Mouse (Mus musculus) neural tube, embryonic 12.5 days (tissue): ENCODE results near the gene Jaml. TPM values are rescaled to one million over a fixed set of nuclear protein-coding genes. Genes with fewer than 3 reads are reported as not detected.

Experiments
- ATAC-seq: fragments of 200-750 bp; cut with Nextera tagmentation; 2 replicates; pipeline ENCODE4 v1.8.0; 2017; ENCODE audit warnings: low read depth, mild to moderate bottlenecking, moderate TSS enrichment, moderate library complexity; ENCODE audit not compliant: low FRiP score
- H3K27ac ChIP-seq: fragments of 300-500 bp; sonication (generic); 2 replicates; pipeline ENCODE4 v1.5.1; 2016
- H3K27me3 ChIP-seq: fragments of 300-500 bp; sonication (generic); replicated peaks from 2 replicates; pipeline ENCODE4 v1.6.1; 2016; ENCODE audit warnings: mild to moderate bottlenecking
- H3K36me3 ChIP-seq: fragments of 300-500 bp; sonication (generic); 2 replicates; pipeline ENCODE4 v1.6.1; 2016; ENCODE audit warnings: mild to moderate bottlenecking
- H3K4me1 ChIP-seq: fragments of 300-500 bp; sonication (generic); 2 replicates; pipeline ENCODE4 v1.6.1; 2016
- H3K4me2 ChIP-seq: fragments of 300-500 bp; sonication (generic); replicated peaks from 2 replicates; pipeline ENCODE4 v1.6.1; 2016; ENCODE audit warnings: mild to moderate bottlenecking
- H3K4me3 ChIP-seq: fragments of 300-500 bp; sonication (generic); 2 replicates; pipeline ENCODE4 v1.5.1; 2016
- H3K9ac ChIP-seq: fragments of 300-500 bp; sonication (generic); 2 replicates; pipeline ENCODE4 v1.6.1; 2016; ENCODE audit warnings: mild to moderate bottlenecking
- H3K9me3 ChIP-seq: fragments of 300-500 bp; sonication (generic); 2 replicates; pipeline ENCODE4 v1.6.1; 2016; ENCODE audit warnings: mild to moderate bottlenecking
- WGBS: fragments of 180-500 bp; shearing (Covaris S2); methylation state at CpG from one replicate; pipeline ENCODE4 v1.1.7; 2016; 5-methylcytosine and 5-hydroxymethylcytosine counted together
- polyA plus RNA-seq: library from polyadenylated mRNA; unstranded; fragments of >200 nt; fragmentation: Nextera tagmentation; extraction: Ambion mirVana; gene quantifications from 2 replicates; pipeline ENCODE4 v1.2.1, GENCODE M21; 2016

Gene Jaml
- polyA plus RNA-seq, 1 experiment from 2014 or later: 0.10 TPM

- H3K4me1 ChIP-seq: no peaks in the 10 kb centered on the region
- no peaks in the 10 kb centered on the region for H3K36me3 ChIP-seq
- H3K27me3 ChIP-seq: no peaks in the 10 kb centered on the region
- H3K9me3 ChIP-seq: no peaks in the 10 kb centered on the region
- no peak overlapping the region for H3K9ac ChIP-seq
- 82% methylated on average over 12 of the region's 12 CpGs for WGBS
- no peak overlapping the region for H3K4me3 ChIP-seq
- H3K4me2 ChIP-seq: no peak overlapping the region
- no peak overlapping the region for H3K27ac ChIP-seq
- ATAC-seq: no peak
These were observed 7.0 kb downstream of the Jaml start for GRCm38 (mm10) chr9:45085741-45086690.

GRCm38 (mm10) chr9:45088040-45088439 lies 9.1 kb downstream of the Jaml start:
- Histone ChIP-seq H3K9ac (no peak overlapping the region), H3K27me3 (no peaks in the 10 kb centered on the region), H3K4me1 (no peaks in the 10 kb centered on the region), H3K4me2 (no peak overlapping the region), H3K9me3 (no peaks in the 10 kb centered on the region), H3K27ac (no peak overlapping the region), H3K36me3 (no peaks in the 10 kb centered on the region), H3K4me3 (no peak overlapping the region)
- no peak for ATAC-seq

GRCm38 (mm10) chr9:45090811-45091210 lies 11.8 kb downstream of the Jaml start:
- Histone ChIP-seq H3K36me3 (no peaks in the 10 kb centered on the region), H3K4me3 (no peak overlapping the region), H3K4me2 (no peak overlapping the region), H3K9me3 (no peaks in the 10 kb centered on the region), H3K27ac (no peak overlapping the region), H3K9ac (no peak overlapping the region), H3K4me1 (no peaks in the 10 kb centered on the region), H3K27me3 (no peaks in the 10 kb centered on the region)
- 79% methylated on average over 3 of the region's 3 CpGs for WGBS
- ATAC-seq: no peak

- WGBS: 72% methylated on average over 4 of the region's 4 CpGs
- H3K4me1 ChIP-seq: no peaks in the 10 kb centered on the region
- no peaks in the 10 kb centered on the region for H3K27me3 ChIP-seq
- H3K4me2 ChIP-seq: no peak overlapping the region
- H3K4me3 ChIP-seq: no peak overlapping the region
- H3K27ac ChIP-seq: no peak overlapping the region
- no peak for ATAC-seq
- H3K36me3 ChIP-seq: no peaks in the 10 kb centered on the region
- H3K9me3 ChIP-seq: no peaks in the 10 kb centered on the region
- H3K9ac ChIP-seq: no peak overlapping the region
These were observed 13.7 kb downstream of the Jaml start for GRCm38 (mm10) chr9:45092641-45093040.

- ATAC-seq: no peak
- no peak overlapping the region for H3K4me2 ChIP-seq
- WGBS: 85% methylated on average over 6 of the region's 6 CpGs
- H3K27me3 ChIP-seq: no peaks in the 10 kb centered on the region
- no peak overlapping the region for H3K27ac ChIP-seq
- no peak overlapping the region for H3K9ac ChIP-seq
- no peaks in the 10 kb centered on the region for H3K36me3 ChIP-seq
- no peaks in the 10 kb centered on the region for H3K9me3 ChIP-seq
- no peak overlapping the region for H3K4me3 ChIP-seq
- no peaks in the 10 kb centered on the region for H3K4me1 ChIP-seq
These were observed 16.4 kb downstream of the Jaml start for GRCm38 (mm10) chr9:45095149-45095937.

- Histone ChIP-seq H3K4me2 (no peak overlapping the region), H3K4me3 (no peak overlapping the region), H3K9me3 (no peaks in the 10 kb centered on the region), H3K27ac (no peak overlapping the region), H3K4me1 (no peaks in the 10 kb centered on the region), H3K9ac (no peak overlapping the region), H3K36me3 (no peaks in the 10 kb centered on the region), H3K27me3 (no peaks in the 10 kb centered on the region)
- WGBS: 85% methylated on average over 5 of the region's 5 CpGs
- ATAC-seq: no peak
These were observed 18.9 kb downstream of the Jaml start for GRCm38 (mm10) chr9:45097877-45098276.

GRCm38 (mm10) chr9:45098426-45098825 lies 19.4 kb downstream of the Jaml start:
- Histone ChIP-seq H3K4me3 (no peak overlapping the region), H3K4me2 (no peak overlapping the region), H3K27me3 (no peaks in the 10 kb centered on the region), H3K4me1 (no peaks in the 10 kb centered on the region), H3K36me3 (no peaks in the 10 kb centered on the region), H3K27ac (no peak overlapping the region), H3K9ac (no peak overlapping the region), H3K9me3 (no peaks in the 10 kb centered on the region)
- ATAC-seq: no peak
- WGBS: 56% methylated on average over 3 of the region's 3 CpGs

- no peaks in the 10 kb centered on the region for H3K4me1 ChIP-seq
- no peak overlapping the region for H3K4me3 ChIP-seq
- H3K4me2 ChIP-seq: no peak overlapping the region
- H3K36me3 ChIP-seq: no peaks in the 10 kb centered on the region
- ATAC-seq: no peak
- WGBS: 81% methylated on average over 1 of the region's 1 CpGs
- no peaks in the 10 kb centered on the region for H3K9me3 ChIP-seq
- no peaks in the 10 kb centered on the region for H3K27me3 ChIP-seq
- no peak overlapping the region for H3K9ac ChIP-seq
- no peak overlapping the region for H3K27ac ChIP-seq
These were observed 23.5 kb downstream of the Jaml start for GRCm38 (mm10) chr9:45102528-45102927.

- no peaks in the 10 kb centered on the region for H3K36me3 ChIP-seq
- H3K9me3 ChIP-seq: no peaks in the 10 kb centered on the region
- H3K4me1 ChIP-seq: no peaks in the 10 kb centered on the region
- ATAC-seq: no peak
- H3K4me3 ChIP-seq: no peak overlapping the region
- H3K27ac ChIP-seq: no peak overlapping the region
- no peak overlapping the region for H3K4me2 ChIP-seq
- WGBS: 70% methylated on average over 11 of the region's 11 CpGs
- no peaks in the 10 kb centered on the region for H3K27me3 ChIP-seq
- no peak overlapping the region for H3K9ac ChIP-seq
These were observed 24.4 kb downstream of the Jaml start for GRCm38 (mm10) chr9:45103211-45103979.

GRCm38 (mm10) chr9:45105596-45106374 lies 26.8 kb downstream of the Jaml start:
- Histone ChIP-seq H3K36me3 (no peaks in the 10 kb centered on the region), H3K4me2 (no peak overlapping the region), H3K27me3 (no peaks in the 10 kb centered on the region), H3K27ac (no peak overlapping the region), H3K4me3 (no peak overlapping the region), H3K9me3 (no peaks in the 10 kb centered on the region), H3K9ac (no peak overlapping the region), H3K4me1 (no peaks in the 10 kb centered on the region)
- no peak for ATAC-seq
- WGBS: 97% methylated on average over 2 of the region's 2 CpGs

GRCm38 (mm10) chr9:45115706-45116105 lies 36.7 kb downstream of the Jaml start:
- H3K36me3 ChIP-seq: no peaks in the 10 kb centered on the region
- peaks cover 3% of the 10 kb centered on the region for H3K27me3 ChIP-seq
- no peak overlapping the region for H3K27ac ChIP-seq
- ATAC-seq: no peak
- H3K9ac ChIP-seq: 0 out of 2 replicates have a peak overlapping the region, but pooled peaks have one; percentile 13
- peak overlapping the region; percentile 63 for H3K4me2 ChIP-seq
- no peaks in the 10 kb centered on the region for H3K9me3 ChIP-seq
- 3% methylated on average over 14 of the region's 14 CpGs for WGBS
- H3K4me1 ChIP-seq: peaks cover 9% of the 10 kb centered on the region; the same call in 1 of the 2 replicates
- H3K4me3 ChIP-seq: peak overlapping the region; percentile 30; the same call in 1 of the 2 replicates
